Mouse (Mus musculus) heart, adult 8-10 months (tissue): ENCODE data around the gene 2310011J03Rik. TPM values are rescaled to one million over a fixed set of nuclear protein-coding genes. Genes with fewer than 3 reads are reported as not detected.

Source experiments
- DNase-seq: peaks from one replicate; pipeline ENCODE4 v3.0.0; 2022; ENCODE audit warnings: low spot score
- total RNA-seq, 4 experiments: library from RNA; stranded (reverse); gene quantifications; 2 replicates each; pipeline ENCODE4 v1.2.4; 2022

2310011J03Rik gene
- total RNA-seq, 4 experiments from 2014 or later = 14.3 to 19.8 (median 16.3) TPM

DNA sequence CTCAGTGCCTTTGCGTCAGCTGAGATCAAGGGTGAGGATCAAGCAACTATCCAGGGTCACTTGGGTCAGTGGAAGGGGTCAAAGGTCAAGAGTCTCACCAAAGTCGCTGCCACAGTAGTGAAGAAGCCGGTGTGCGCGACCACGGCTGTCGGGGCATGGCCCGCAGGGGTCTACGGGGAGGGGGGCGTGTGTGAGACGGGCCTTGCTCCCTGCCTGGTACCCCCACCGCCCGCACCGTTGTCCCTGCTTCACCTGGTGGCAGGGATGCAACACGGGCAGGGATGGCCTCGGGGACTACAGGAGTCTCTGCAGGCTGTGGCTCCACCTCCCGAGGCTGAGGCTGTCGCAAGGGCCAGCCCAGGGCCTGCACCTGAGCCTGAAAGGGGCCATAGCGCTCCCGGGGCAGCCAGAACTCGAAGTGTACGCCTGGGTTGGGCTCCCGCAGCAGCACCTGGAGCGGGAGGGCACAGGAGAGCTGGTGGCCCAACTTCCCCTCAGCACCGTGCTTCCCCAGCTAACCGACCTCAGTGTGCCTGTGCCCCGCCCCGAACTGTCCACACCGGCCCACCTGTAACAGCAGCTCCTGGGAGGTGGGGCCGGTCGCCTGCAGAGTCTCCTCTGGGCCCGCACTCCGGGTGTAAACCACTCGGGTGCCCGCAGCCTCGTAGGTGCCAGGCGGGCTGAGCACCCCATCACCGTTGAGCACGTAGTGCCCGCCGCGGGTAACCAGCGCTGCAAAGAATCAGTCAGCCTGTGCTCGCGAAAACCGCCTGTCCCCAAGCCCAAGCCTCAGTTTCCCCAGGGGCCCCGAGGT lies 21.4 kb upstream of the 2310011J03Rik start:
- DNase-seq = no peak

DNA sequence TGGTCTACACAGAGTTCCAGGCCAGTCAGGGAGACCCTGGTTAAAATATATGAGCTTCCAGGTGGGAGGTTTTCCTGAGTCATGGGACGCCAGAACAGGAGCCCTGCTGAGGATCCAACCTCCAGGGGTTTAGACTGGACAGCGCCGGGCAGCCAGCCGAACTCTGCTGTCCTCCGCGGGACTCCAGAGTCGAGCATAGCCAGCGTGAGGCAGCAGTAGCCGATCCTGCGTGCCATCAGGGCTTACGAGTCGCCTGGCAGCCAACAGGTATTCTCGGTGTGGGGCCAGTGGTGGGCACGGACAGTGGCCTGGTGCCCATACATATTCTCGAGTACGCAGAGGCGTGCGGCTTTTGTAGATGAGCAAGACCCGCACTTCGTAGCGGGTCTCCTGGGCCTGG lies 20.7 kb upstream of the 2310011J03Rik start:
- DNase-seq = no peak

DNA sequence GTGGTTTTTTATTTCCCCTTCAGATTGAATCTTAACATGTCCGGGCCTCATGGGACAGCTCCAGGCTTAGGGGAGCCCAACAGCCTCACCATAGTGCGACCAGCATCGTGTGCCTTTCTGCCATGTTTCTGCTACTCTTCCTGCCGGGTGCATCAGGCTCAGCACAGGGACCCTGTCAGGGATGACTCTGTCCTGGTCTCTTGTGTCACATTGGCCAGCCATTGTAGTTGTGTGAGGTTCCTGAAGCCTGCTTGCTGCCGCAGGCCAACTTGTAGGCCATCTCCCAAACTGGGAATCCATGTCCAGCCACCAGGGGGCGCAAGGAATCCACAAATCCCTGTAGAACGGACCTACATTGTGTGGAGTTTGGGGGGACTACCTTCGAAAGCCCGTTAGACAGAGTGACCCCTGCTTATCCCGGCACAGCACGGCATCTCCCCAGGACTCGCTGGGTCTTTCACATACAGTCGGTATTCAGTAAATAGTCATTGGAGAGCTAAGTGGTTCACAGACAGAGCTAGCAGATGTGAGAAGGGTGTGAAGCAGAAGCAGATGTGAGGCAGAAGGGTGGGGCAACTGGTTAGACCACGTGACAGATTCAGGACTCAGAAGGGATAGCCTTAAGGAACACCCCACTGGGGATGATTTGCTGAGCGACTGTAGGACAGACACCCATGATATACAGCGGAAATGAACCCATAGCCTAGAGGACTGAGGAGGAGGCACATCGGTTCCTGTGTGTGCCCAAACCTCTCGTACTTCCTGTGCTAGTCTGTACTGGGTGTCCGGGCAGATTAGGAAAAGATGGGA lies 19.8 kb upstream of the 2310011J03Rik start:
- DNase-seq = peak; percentile 85

DNA sequence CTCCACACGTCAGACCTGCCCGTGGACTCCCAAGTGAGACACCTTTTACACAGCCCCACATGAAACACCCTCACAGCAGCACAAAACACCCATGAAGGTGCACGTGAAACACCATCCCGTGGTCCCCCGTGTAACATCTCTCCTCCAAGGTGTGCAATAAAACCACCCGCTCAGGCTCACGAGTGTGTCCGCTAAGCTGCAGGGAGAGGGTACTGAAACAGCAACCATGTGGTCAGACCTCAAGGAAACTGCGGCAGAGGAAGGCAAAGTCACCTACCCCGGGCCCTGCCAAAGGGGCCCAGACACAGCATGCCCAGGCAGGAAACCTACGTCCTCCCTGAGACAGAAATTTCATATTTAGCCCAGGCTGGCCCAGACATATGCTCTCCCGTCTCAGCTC lies 15.9 kb upstream of the 2310011J03Rik start:
- no peak for DNase-seq

DNA sequence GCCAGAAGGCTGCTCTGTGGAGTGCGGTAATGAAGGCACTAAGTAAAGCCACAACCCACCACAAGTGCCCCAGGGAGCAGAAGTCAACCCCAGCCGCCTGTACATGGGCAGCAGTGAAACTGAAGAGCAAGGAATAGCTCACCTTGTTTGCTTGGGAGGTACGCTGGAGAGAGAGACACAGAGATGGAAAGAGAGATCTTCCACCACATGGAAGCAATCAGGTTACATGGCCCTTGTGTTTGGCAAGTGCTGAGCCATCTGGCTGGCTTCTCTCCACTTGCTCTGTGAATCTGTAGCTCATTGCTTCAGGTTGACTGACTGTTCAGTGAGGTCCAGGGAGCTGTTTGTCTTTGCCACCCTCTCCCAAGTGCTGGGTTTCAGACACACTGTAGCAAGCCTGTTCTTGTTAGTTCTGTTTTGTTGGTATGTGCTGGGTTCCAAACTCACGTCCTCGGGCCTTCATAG lies 12.2 kb upstream of the 2310011J03Rik start:
- no peak for DNase-seq

DNA sequence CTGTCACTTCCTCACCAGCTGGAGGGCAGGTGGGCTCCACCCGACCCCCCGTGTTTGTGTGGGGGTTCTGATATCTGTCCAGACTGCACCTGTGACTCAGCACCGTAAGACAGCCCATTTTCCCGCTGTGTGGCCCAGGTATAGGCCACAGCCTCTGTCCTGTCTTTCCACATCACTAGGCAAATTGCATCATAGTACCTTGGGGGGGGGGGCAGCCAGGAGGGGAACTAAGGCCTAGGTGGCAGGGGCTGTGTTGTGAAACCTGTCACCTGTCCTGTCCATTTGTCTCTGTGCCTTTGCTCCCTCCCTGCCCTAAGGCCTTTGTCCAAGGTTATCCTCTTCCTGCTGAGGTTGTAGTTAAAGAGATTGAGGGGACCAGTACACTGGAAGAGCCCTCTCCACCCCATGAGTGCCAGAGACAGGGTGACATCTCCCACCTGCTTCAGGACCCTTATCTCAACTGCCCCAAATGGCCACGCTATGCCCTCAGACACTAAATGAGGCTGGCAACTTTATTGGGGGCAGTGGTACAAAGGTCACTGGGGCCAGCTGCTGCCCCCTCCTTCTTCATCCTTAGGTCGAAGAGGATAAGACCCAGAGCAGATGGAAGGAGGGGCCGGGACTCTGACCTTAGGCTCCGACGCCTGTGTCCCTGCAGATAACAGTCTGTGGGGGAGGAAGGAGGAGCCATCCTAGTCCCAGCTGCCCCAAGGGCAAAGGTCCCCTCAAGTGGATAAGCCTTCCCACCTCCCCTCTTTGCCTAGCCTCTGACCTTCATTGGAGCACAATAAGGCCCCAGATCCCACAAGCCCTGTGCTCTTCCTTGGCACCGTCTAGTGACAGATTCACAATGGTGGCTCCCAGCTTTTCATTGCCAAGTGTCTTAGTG lies 11.5 kb upstream of the 2310011J03Rik start:
- no peak for DNase-seq

DNA sequence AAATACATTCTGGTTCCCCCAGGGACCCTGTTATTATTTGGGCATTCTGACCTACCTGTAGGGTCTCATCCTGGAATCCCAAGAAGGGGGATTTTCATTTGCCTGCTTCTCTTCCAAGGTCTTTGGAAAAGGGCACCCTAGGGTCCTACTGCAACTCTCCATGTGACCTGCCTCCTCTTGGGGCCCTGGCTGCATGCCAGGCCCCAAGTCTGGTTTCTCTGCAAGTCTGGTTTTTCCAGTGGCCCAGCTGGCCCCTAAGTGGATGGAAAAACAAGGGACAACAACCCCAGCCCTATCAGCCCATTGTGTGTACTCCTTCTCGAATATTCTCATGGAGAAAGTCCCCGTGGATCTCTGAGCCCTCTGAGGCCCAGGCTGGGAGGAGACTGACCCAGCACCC lies 10.6 kb upstream of the 2310011J03Rik start:
- DNase-seq = no peak

DNA sequence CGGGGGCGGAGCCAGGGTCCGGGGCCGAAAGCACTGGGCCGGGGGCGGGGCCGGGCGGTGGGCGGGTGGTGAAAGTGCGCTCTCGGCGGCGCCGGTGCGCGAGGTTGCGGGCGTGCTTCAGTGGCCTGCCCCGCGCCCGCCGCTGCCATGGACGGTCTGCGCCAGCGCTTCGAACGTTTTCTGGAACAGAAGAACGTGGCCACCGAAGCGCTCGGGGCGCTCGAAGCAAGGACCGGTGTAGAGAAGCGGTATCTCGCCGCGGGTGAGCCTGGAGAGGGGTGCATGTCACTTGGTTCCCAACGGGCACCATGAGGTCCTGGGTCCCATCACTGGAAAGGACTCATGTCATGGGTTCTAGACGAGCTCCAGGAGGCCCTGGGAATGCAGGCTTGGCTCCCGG lies 9.7 kb upstream of the 2310011J03Rik start:
- DNase-seq = no peak

DNA sequence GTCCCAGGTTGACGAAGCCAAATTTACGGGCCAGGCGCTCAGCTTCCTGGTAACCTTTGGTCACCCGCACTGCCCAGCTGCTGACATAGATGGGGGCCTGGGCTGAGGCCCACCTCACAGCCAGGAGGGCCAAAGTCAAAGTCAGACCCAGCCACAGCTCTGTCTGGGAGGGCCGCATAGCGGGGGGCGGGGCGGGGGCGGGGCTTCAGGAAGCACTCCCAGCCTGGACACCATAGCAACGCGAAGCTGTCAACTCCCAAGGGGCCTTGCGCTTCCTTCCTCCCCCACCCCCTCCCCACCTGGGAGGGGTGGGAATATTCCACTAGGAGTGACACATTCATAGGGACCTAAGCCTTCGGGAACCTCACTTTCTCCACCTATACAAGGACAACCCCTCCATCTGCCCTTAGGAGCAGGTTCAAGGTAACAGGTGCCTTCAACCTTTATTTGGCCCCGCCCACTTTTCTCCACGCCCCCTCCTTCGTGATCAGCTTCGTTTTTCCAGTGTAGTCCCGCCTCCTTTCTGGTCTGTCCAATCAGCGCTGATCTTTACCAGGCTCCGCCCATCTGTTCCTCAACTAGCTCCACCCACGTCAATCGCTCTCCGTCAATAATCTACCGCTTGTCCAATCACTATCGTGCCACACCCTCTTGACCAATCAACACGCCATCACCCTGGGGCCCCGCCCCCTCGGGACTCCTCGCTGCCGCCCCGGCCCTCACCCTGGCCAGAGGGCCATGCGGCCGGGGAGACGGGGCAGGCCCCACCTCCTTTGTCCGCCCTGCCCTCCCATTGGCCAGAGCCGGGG lies 9.1 kb upstream of the 2310011J03Rik start, which contains the start of the genes Pcsk4 and Reep6:
Gene Pcsk4, minus strand, starts transcription at position 226 of the 809 bp plus-strand sequence.
Gene Reep6, plus strand, starts transcription at position 681 of the 809 bp plus-strand sequence.
- DNase-seq = peak; percentile 91

DNA sequence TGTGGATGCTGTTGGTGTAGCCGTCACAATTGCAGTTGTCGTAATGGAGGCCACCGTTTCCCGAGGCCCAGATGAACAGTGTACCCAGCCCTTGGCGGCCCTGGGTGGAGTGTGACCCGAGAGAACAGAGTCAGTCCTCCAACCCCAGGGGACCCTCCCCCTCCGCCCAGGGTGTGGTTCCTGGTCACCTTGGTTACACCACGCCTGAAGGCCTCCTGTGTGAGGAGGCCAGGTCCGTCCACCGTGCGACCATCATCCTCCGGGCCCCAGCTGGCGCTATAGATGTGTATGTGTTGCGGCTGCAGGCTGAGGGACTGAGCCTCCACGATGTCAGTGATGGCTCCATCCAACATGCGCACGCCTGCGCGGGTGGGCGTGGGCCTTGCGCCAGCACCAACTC lies 4.7 kb upstream of the 2310011J03Rik start:
- no peak for DNase-seq

DNA sequence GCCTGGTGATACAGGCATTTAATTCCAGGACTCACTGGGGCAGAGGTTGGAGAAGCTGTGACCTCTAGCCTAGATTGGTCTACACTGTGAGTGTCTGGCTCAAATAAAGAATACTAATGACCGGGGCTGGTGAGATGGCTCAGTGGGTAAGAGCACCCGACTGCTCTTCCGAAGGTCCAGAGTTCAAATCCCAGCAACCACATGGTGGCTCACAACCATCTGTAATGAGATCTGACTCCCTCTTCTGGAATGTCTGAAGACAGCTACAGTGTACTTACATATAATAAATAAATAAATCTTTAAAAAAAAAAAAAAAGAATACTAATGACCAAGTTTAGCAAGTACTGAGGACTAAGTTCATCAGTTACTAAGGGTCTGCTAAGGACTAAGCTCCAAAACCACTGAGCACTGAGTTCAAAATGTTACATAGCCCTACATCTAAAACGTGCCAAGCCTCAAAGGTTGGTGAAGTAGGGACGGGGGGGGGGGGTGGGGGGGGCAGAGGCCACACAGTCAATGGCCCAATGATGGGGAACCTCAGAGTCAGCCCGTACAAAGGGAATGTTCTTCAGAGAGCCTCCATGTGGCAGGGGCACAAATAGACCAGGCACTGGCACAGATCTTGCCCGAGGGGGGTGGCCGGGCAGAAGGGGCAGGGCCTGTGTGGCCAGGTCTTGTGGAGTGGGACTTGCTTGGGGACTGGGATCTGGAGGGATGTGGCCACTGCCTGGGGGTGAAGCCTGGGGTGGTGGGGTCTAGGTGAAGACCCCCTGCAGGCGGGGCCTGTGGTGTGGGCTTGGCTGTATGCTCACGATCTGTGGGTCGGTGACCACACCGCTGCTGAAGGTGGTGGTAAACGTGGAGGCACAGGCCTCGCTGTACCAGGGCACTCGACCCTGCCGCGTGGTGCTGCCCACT lies 4.0 kb upstream of the 2310011J03Rik start:
- no peak for DNase-seq

DNA sequence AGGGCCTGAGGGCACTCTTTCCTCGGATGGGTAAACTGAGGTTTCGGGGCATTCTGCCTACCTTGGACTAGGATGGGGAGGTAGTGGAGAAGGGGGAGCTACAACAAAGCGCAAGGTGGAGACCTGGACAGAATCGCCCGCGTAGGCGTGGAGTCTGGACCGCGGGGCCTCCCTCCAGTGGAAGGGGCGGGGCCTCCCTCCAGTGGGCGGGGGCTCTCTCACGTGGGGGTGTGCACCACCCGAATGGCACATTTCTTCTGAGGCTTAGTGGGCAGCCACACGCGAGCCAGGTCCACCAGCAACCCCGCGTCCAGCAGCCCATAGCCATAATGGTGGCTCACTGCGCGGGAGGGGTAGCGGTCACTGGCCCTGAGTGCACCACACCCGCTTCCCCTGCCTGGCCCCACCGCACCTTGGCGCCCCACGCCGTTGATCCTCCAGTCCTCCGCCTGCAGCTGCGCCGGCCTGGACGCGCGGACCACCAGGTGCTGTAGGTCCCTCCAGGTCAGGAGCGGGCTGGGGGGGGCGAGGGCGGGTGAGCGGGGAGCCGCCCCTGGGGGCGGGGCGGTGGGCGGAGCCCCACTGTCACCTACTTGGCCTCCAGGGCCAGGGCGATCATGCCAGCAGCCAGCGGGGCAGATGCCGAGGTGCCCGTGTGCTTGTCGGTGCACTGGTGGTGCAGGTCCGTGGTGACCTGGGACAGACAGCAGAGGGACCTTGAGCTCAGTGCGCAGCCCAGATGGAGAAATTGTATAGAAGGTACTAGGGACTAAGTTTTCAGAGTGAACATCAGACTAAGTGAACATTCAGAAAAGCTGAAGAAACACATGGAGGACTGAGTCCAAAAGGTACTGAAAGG lies 3.2 kb upstream of the 2310011J03Rik start:
- DNase-seq = peak; percentile 62

DNA sequence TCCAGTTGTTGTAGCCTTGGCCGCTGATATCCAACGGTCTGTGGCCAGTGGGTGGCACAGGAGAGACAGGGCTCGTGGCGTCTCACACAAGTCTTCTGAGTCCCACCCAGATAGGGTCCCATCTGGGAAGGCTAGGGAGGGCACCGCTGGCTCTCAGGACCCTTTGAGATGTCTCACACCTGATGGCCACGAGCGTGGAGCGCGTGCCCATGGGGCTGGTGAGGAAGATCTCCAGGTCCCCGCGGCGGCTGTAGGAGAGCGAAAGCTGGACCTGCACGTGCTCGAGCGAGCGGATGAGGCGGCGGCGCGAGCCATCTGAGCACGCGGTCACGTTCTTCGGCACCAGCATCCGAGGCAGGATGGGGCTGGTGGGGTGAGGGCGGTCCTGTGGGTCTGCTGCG lies 2.5 kb upstream of the 2310011J03Rik start:
- no peak for DNase-seq

DNA sequence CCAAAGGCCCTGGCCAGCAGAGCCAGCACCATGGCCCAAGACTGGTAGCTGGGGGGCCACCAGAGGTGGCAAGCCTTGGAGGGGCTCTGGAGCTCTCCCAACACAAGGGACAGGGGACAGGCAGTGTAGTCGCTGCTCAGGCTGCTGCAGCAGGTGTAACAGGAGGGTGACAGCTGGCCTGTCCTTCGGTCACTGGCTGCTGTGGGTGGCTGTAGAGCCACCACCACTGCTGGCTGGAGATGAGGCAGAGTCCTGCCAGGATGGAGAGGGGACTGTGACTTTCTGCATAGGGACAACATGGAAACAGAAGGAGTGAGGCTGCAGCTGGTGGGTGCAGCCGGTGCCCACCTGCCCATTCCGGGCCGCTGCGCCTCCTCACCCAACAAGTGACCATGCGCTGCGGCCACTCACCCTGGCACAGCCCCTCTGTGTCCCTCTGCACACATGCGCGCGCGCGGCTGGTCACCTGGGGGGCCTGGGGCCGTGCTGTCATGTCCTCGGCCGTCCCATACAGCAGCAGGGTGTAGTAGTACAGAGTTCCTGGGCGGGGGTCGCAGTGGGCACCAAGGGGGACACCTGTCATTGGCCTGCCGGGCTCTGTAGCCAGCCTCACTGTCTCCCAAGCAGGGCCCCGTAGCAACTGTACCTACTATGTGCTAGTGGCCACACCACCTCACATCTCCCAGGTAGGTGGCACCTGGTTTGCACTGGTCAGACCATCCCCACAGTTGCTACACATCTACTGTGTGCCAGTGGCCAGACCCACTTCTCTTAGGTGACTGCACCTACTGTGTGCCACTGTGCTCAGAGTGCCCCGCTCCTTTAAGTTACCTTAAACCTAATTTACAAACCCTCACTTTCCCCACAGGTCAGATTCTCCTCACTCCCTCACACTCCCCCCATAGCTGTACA lies 1.6 kb upstream of the 2310011J03Rik start:
- DNase-seq = no peak

DNA sequence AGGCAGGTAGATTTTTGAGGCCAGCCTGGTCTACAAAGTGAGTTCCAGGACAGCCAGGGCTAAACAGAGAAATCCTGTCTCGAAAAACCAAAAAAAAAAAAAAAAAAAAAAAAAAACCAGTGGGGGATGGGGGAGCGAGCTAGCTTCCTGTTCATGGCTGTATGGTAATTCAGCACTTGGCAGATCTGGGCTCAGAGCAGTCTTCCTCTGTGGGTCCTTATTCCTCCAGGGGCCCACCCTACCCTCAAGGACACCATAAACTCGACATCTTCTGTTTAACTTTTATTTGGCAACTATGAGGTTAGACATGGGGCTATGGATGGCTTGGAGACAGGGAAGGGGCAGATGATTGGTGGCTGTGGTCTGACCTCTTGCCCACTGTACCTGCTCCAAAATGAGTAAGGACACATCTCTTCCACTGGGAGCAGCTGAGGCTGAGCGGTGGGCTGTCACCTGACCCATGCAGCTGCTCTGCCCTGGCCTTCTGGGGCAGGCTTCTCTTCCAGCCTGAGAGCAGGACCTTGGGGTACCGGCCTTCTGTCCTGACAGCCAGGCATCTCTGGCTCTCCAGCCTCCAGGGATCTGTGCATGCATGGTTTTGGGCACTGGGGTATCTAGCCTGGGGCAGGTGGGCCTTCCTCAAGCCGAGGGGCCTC lies 805 bp upstream of the 2310011J03Rik start:
- no peak for DNase-seq

DNA sequence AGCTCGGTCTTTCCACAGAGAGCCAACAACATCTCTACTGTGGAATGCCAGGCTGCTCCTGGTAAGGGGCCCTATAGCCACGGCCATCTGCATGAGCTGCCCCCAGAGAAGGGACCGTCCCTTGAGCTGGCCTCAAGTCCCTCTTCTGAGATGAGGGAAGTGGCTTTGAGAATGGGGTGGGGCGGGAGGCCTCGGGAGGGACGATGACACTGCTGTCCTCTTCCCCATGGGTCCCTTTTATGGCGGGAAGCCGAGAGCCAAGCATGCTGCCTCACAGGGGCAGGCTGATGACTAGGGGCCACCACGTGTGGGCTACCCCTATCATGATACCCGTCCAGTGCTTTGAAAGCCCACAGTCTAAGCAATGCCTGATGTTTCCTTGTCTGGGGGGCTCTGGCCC lies 3.3 kb downstream of the 2310011J03Rik start:
- DNase-seq = no peak

DNA sequence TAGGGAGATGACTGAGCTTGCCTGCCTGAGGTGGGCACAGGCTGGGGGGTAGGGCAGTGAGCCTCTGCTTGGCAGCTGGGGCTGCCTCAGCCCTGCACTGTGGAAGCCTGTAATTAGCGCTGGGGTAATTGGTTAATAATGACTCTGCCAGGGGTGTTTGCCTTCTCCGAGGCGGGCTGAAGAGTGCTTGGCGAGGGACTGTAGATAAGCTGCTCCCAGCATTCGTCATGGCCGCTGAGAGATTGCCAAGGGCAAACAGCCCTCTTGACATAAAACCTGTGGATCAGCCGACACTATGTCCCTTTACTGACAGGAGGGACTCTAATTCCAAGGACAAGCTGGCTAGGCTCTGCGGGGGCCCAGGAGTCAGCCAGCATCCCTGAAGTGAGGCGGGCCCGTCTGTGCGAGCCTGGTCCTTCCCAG lies 4.0 kb downstream of the 2310011J03Rik start:
- no peak for DNase-seq
